Mouse (Mus musculus): Measurements from ENCODE around the gene Ogfod1.

GRCm38 (mm10) chr8:94066121-94066863, 29.3 kb downstream of the Ogfod1 start:
- TF ChIP-seq EP300 (optimal IDR thresholded peaks at IDR 0.05) (no peak), CTCF (IDR thresholded peaks at IDR 0.05; ENCODE audit: low read depth) (no peak)

Measured in stomach, postnatal 0 days (tissue).